Mouse (Mus musculus) thymus, adult 2 months (tissue): ENCODE results near the gene Nmt1.

Source experiments
- CTCF ChIP-seq: fragments of 200-500 bp; IDR thresholded peaks from 2 replicates; pipeline ENCODE4 v1.5.1; 2012; ENCODE audit warnings: mild to moderate bottlenecking, control low read depth, low read length, moderate library complexity, borderline replicate concordance; ENCODE audit not compliant: control insufficient read depth, poor library complexity, insufficient read depth; ENCODE audit errors: extremely low read depth
- POLR2A ChIP-seq: fragments of 200-500 bp; IDR thresholded peaks from 2 replicates; pipeline ENCODE4 v1.6.1; 2012; ENCODE audit warnings: mild to moderate bottlenecking, low read length, control low read depth, moderate library complexity; ENCODE audit not compliant: control insufficient read depth, poor library complexity, insufficient read depth; ENCODE audit errors: extremely low read depth

DNA sequence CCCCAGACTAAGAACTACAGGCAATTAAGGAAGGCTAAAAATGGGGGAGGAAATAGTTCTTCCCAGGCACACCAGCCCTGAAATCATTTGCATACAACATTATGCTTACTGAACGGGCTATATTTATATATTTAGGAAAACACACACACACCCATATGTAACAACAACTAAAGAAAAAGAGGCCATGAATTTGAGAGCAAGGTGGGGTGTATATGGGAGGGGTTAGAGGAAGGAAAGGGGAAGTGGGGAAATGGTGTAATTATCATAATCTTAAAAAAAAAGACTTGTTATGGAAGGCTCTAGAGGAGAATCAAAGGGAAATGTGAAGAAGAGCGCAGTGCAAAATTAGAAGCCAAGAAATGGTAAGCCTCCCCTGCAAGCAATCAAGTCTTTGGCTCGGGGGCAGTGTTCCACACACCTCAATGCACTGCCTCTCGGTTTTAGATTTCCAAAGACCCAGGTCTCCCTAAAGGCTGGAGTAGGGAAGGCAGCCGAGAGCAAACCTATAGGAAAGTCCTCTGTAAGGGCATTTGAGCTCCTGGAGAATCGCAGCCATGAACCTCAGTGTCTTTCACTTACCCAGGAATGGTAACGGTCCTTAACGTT lies 317 bp upstream of the Nmt1 start:
- no peak for TF ChIP-seq CTCF
- no peak for TF ChIP-seq POLR2A
